Mouse (Mus musculus) bone marrow macrophage, adult 2 months (primary cell): ENCODE measurements around the gene Smarcd3. TPM values are rescaled to one million over a fixed set of nuclear protein-coding genes. Genes with fewer than 3 reads are reported as not detected.
A peak's percentile ranks its signal among the peaks of the same experiment; 100 is the strongest.

Source experiments
- H3K27ac ChIP-seq: 2 replicates; pipeline ENCODE4 v1.5.1; 2012; ENCODE audit warnings: low read depth, low read length; ENCODE audit not compliant: insufficient read depth
- H3K4me1 ChIP-seq: 2 replicates; pipeline ENCODE4 v1.6.1; 2012; ENCODE audit warnings: low read length; ENCODE audit not compliant: control insufficient read depth, insufficient read depth
- H3K4me3 ChIP-seq: 2 replicates; pipeline ENCODE4 v1.5.1; 2012; ENCODE audit warnings: mild to moderate bottlenecking, low read length, moderate library complexity; ENCODE audit not compliant: insufficient read depth
- CTCF ChIP-seq: IDR thresholded peaks from 2 replicates; pipeline ENCODE4 v1.5.1; 2012; ENCODE audit warnings: low read depth, mild to moderate bottlenecking, low read length, moderate library complexity
- POLR2A ChIP-seq: IDR thresholded peaks from 2 replicates; pipeline ENCODE4 v1.6.1; 2012; ENCODE audit warnings: mild to moderate bottlenecking, low read depth, low read length, borderline replicate concordance
- polyA plus RNA-seq: library from polyadenylated mRNA; stranded (reverse); fragments of >200 nt; gene quantifications from 2 replicates; pipeline ENCODE4 v1.2.4, GENCODE M21; 2012; ENCODE audit not compliant: missing spikeins, insufficient read depth, insufficient read length

The Smarcd3 gene
- polyA plus RNA-seq, 1 experiment, result not detected

DNA sequence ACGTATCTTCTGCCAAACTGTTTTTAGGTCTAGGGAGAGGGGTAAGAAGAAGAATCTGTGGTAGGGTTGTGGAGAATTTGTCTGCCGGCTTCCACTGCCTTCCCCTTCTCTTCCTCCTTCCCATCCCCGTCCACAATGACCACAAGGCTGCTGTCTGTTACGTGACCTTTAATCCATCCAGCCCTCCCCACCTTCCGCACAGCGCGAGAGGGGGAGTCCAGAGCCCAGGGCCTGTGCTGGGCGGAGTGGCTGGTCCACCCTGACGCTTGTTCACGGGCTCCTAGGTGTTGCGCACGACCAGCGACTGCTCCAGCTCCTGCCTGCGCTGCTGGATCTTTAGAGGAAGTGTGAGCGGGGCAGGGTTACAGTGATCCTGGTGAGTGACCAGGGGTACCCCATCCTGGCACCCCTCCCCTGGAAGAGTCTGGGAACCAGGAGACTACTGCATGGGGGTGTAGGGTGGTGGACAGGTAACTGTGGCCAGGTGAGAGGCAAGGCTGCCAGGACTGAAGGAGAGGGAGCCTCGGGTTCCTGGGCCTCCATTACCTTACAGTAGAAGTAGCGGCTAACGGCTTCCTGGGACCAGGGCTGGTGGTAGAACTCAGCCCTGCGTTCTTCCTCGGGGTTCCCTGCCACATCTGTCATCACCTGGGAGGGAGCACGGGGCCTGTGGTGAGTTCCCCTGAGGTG is 31.6 kb downstream of the Smarcd3 start:
- TF ChIP-seq CTCF (no peak), POLR2A (no peak)
- H3K4me3 ChIP-seq, result no peak overlapping the region
- H3K4me1 ChIP-seq, result peaks cover 18% of the 10 kb centered on the region
- H3K27ac ChIP-seq, result no peak overlapping the region

- Histone ChIP-seq H3K27ac (no peak overlapping the region), H3K4me3 (no peak overlapping the region), H3K4me1 (peaks cover 14% of the 10 kb centered on the region)
- TF ChIP-seq POLR2A (no peak), CTCF (no peak)
Measured at GRCm38 (mm10) chr5:24591796-24592470, 32.3 kb downstream of the Smarcd3 start.

DNA sequence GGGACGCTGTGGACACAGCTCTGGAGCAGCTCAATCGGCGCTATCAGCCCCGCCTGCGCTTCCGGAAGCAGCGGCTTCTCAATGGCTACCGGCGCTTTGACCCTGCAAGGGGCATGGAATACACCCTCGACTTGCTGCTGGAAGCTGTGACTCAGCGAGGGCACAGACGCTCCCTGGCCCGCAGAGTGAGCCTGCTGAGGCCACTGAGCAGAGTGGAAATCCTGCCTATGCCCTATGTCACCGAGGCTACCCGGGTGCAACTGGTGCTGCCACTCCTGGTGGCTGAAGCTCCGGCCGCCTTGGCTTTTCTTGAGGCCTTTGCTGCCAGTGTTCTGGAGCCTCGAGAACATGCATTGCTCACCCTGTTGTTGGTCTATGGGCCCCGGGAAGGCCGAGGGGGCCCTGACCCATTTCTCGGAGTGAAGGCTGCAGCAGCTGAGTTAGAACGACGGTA is 32.9 kb downstream of the Smarcd3 start:
- H3K27ac ChIP-seq, result no peak overlapping the region
- peaks cover 10% of the 10 kb centered on the region for H3K4me1 ChIP-seq
- no peak for TF ChIP-seq CTCF
- no peak for TF ChIP-seq POLR2A
- no peak overlapping the region for H3K4me3 ChIP-seq

GRCm38 (mm10) chr5:24589511-24590500 is 34.4 kb downstream of the Smarcd3 start:
- Histone ChIP-seq H3K4me3 (no peak overlapping the region), H3K4me1 (peaks cover 8% of the 10 kb centered on the region), H3K27ac (no peak overlapping the region)
- TF ChIP-seq POLR2A, result no peak
- TF ChIP-seq CTCF, result no peak

- TF ChIP-seq CTCF (no peak), POLR2A (no peak)
- peaks cover 8% of the 10 kb centered on the region for H3K4me1 ChIP-seq
- H3K27ac ChIP-seq, result peak overlapping the region; percentile 52; the same call in 1 of the 2 replicates
- H3K4me3 ChIP-seq, result peak overlapping the region; percentile 85
Measured at GRCm38 (mm10) chr5:24587200-24587577, 37.0 kb downstream of the Smarcd3 start.

- H3K27ac ChIP-seq, result peak within 1 kb of the TSS; percentile 52
- peak within 1 kb of the TSS; percentile 85 for H3K4me3 ChIP-seq
- peaks cover 8% of the 10 kb centered on the region for H3K4me1 ChIP-seq
- TF ChIP-seq CTCF (no peak), POLR2A (0 out of 2 replicates have a peak, but pooled peaks have one; percentile 3)
Measured at GRCm38 (mm10) chr5:24586547-24587199, 37.5 kb downstream of the Smarcd3 start, which contains the start of gene Chpf2. Gene Chpf2, plus strand, starts transcription at chr5:24586741.

DNA sequence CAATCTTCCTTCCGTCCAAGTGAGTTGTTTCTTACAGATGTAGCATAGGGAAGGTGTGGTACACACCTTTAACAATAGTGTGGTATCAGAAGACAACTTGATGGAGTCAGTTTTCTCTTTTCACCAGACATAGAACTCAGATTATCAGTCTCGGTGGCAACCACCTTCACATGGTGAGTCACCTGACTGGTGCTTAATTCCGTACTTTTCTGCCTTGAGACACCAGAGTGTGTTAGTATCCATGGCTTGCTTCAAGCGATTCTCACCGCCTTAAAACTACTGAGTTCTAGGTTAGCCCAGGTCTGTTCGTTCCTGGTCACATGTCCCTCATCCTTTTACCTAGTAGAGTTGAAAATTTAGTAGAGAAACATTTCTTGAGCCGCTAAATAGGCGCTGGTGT is 38.1 kb downstream of the Smarcd3 start:
- Histone ChIP-seq H3K4me1 (peaks cover 8% of the 10 kb centered on the region), H3K4me3 (peak overlapping the region; percentile 85), H3K27ac (no peak overlapping the region)
- TF ChIP-seq POLR2A, result no peak
- no peak for TF ChIP-seq CTCF

DNA sequence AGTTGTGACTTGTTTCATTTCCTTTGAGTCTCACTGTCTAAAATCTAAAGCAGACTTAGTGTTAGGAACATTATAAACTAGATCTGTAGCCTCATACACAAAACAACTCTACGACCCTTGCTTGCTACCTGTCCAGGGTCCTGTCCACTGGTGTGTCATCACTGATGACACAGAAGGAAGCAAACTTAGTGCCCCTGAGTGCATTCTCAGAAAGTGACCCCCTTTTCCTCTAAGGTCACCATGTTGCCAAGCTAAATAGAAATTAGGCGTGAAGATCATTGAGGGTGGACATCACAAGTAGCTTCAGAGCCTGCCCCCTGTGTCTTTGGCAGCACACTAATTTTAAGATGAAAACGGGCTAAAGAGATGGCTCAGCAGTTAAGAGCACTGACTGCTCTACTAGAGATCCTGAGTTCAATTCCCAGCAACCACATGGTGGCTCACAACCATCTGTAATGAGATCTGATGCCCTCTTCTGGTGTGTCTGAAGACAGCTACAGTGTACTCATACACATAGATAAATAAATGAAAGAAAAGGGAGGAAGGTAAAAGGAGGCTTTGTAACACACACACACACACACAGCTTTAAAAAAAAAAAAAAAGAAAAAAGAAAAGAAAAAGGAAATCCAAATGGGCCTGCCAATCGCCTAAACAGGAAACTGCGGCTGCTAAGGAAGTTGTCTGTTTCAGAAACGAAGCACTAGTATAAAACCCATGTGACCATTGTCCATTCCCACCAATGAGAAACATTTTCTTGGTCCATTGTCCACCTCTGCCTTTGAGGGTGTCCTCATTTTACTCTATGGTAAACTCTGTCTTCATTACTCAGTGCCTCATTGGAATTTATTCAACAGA is 45.9 kb downstream of the Smarcd3 start:
- peak overlapping the region; percentile 76 for H3K4me3 ChIP-seq
- peaks cover 15% of the 10 kb centered on the region for H3K4me1 ChIP-seq
- TF ChIP-seq POLR2A (no peak), CTCF (no peak)
- peak overlapping the region; percentile 82 for H3K27ac ChIP-seq
